Mouse (Mus musculus): ENCODE measurements around the gene F2rl2.

GRCm38 (mm10) chr13:95730491-95730890 is 33.8 kb downstream of the F2rl2 start:
- TF ChIP-seq MXI1 (IDR thresholded peaks at IDR 0.05; ENCODE audit: low read depth, low read length) (no peak), POLR2A (IDR thresholded peaks at IDR 0.05; ENCODE audit: control insufficient read depth in 1 of 2, insufficient read depth in 1 of 2, low read depth in 1 of 2, low read length in 2 of 2, poor library complexity in 1 of 2) (no peak), CTCF (IDR thresholded peaks at IDR 0.05 in 2 of 3, conservative IDR thresholded peaks at IDR 0.05 in 1 of 3; ENCODE audit: control insufficient read depth in 1 of 3, insufficient read depth in 1 of 3, low read depth in 2 of 3, low read length in 3 of 3, poor library complexity in 1 of 3, severe bottlenecking in 1 of 3) (no peak), CHD2 (IDR thresholded peaks at IDR 0.05; ENCODE audit: low read length) (no peak), GATA1 (IDR thresholded peaks at IDR 0.05; ENCODE audit: low read depth, low read length) (no peak), MAZ (IDR thresholded peaks at IDR 0.05; ENCODE audit: low read depth, low read length) (no peak), EP300 (IDR thresholded peaks at IDR 0.05; ENCODE audit: low read depth in 1 of 2, low read length in 2 of 2) (no peak), HCFC1 (IDR thresholded peaks at IDR 0.05; ENCODE audit: low read depth, low read length) (no peak), MYC (IDR thresholded peaks at IDR 0.05; ENCODE audit: low read depth, low read length) (no peak), MAX (IDR thresholded peaks at IDR 0.05; ENCODE audit: low read length) (no peak), MAFK (IDR thresholded peaks at IDR 0.05; ENCODE audit: borderline replicate concordance, low read depth, low read length) (no peak), USF2 (IDR thresholded peaks at IDR 0.05; ENCODE audit: borderline replicate concordance in 1 of 2, insufficient read depth in 1 of 2, low read depth in 1 of 2, low read length in 2 of 2) (no peak), BHLHE40 (IDR thresholded peaks at IDR 0.05; ENCODE audit: borderline replicate concordance, low read depth, low read length) (no peak)
